Mouse (Mus musculus) spleen, postnatal 36 days (tissue): ENCODE results near the gene Mapk8ip3.

Experiments
- DNase-seq, 2 experiments: peaks; one replicate each; pipeline ENCODE4 v3.0.0; 2022; ENCODE audit warnings: low spot score in 2 of 2, mixed read lengths in 1 of 2

Mapk8ip3 gene

DNA sequence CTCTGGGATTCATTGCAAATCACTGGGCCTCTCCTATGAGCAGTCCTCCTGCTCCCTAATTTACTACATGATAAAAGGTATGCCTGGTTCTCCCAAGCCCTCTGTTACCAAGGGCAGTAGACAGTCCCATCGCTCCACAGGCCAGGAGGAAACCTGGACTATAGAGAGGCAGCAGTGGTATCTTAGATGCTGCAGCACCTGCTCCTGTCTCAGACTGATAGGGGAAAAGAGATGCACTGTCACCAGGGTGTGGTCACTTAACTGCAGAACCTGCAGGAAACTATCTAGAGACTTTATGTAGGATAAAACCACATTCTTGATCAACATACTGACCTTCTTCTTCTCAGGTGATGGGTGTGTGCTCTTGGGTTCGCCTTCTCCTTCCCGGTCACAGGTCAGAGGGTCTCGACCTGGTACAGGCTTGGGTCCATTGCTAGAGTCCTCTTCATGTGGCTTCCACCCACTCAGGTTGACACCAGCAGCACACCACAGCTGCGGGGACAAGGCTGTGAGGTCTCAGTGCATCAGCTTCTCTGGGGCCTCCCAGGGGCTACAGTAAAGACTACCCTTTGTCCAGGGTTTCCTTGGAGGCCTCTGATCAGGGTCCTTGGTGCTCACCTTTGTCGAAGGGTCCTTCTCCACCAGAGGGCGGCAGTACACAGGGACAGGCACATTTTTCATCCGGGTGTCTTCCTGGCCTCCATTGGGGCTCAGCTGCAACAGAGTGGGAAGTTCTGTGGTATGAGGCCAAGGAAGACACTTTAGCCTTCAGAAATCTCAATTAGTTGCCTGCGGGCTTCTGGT is 33.9 kb downstream of the Mapk8ip3 start:
- peak; percentile 54 to 77 for DNase-seq

DNA sequence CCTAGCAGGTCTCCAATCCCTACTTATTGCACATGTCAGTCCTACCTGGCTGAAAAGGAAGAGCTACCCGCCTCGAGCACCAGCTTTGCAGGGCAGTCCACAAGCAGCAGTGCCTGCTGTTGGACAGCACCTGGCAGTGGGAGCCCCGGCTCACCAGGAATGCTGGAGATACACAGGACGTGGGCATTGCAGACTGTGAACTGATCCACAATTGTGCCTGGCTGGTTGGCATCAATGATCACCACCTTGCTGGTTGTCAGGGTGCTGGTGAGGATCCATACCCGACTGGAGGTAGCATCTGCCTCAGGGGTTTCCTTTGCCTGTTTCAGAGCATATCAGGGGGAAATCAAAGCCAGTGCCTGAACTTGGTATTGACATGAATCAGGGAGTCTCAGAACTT is 34.7 kb downstream of the Mapk8ip3 start:
- DNase-seq: no peak

- no peak for DNase-seq
Observed at GRCm38 (mm10) chr17:24900014-24900413, 36.8 kb downstream of the Mapk8ip3 start.

- no peak for DNase-seq
Observed at GRCm38 (mm10) chr17:24899153-24899552, 37.6 kb downstream of the Mapk8ip3 start.

GRCm38 (mm10) chr17:24898041-24898854 is 38.5 kb downstream of the Mapk8ip3 start:
- DNase-seq: no peak

DNA sequence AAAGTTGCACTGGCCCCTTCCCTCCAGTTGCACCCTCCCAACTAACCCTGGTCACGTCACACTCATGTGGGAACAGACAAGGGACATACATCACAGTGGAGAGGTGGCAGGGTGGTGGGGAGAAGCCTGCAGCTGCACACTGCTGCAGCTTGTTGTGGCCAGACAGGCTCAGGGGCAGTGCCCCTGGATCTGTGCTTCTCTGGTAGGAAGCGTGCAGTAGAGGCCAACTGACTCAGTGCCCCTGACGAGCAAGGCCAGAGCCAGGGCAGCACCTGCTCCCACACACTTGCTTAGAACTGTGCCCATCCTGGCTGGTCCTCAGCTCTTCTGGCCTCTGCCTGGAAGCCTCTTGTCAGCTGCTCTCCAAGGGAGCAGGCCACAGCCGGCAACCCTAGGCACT is 39.2 kb downstream of the Mapk8ip3 start:
- DNase-seq: no peak

GRCm38 (mm10) chr17:24896993-24897269 is 39.8 kb downstream of the Mapk8ip3 start:
- DNase-seq: no peak

DNA sequence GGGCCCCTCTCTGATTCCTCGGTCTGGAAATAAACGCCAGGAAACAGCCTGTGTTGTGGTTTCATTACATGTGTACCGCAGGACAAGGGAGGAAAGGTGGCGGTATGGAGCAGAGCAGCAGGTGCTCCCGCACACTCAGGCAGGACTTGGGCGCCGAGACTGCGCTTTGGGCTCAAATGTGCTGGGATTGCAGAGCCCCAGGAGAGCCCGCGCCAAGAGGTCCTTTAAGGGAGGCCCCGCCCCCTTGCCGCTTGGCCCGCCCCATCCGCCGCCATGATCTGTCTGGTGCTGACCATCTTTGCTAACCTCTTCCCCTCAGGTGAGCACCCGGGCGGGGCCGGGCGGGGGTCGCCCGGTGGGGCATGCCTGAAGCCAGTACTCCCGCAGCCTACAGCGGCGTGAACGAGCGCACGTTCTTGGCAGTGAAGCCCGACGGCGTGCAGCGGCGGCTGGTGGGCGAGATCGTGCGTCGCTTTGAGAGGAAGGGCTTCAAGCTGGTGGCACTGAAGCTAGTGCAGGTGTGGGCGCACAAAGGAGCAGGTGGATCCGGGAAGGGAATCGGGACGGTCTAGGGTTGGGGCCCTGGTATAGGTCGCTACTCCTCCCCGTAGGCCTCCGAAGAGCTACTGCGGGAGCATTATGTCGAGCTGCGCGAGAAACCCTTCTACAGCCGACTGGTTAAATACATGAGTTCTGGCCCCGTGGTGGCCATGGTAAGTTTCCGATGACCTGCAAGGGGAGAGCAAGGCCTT is 40.4 kb downstream of the Mapk8ip3 start, which contains the start of gene Nme3:
Gene Nme3 (plus strand): TSS at position 260 of the 752 bp plus-strand sequence.
- DNase-seq: peak; percentile 70 to 75

- no peak for DNase-seq
Observed at GRCm38 (mm10) chr17:24895571-24896240, 41.1 kb downstream of the Mapk8ip3 start.

GRCm38 (mm10) chr17:24894995-24895547 is 41.7 kb downstream of the Mapk8ip3 start, which contains the start of the genes Eme2 and Mrps34:
Gene Eme2 (minus strand): TSS chr17:24895087.
Gene Mrps34 (plus strand): TSS chr17:24895116.
- DNase-seq: peak; percentile 67 to 75

- no peak for DNase-seq
Observed at GRCm38 (mm10) chr17:24894061-24894994, 42.4 kb downstream of the Mapk8ip3 start.

DNA sequence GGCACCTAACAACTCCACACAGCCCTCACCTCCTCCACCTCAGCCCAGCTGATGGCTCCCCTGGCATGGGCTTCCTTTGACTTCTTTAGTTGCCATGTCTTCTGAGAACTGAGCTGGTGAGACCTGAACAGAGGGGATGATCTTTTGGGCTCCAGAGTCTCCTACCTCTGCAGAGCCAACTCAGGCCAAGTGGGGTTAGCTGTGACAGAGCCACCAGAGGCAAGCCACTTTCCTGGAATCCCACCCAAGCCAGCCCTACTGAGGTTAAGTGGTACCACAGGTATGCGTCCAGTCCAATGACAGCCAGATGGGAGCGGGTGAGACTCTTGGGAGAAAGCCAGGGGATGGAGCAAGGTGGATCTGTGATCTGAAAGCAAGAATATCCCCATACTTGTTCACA is 43.5 kb downstream of the Mapk8ip3 start:
- no peak for DNase-seq

GRCm38 (mm10) chr17:24892785-24893184 is 44.0 kb downstream of the Mapk8ip3 start:
- DNase-seq: no peak

GRCm38 (mm10) chr17:24891321-24891720 is 45.5 kb downstream of the Mapk8ip3 start:
- DNase-seq: no peak

GRCm38 (mm10) chr17:24890151-24891092 is 46.4 kb downstream of the Mapk8ip3 start:
- no peak for DNase-seq

GRCm38 (mm10) chr17:24888862-24889261 is 47.9 kb downstream of the Mapk8ip3 start:
- DNase-seq: no peak

DNA sequence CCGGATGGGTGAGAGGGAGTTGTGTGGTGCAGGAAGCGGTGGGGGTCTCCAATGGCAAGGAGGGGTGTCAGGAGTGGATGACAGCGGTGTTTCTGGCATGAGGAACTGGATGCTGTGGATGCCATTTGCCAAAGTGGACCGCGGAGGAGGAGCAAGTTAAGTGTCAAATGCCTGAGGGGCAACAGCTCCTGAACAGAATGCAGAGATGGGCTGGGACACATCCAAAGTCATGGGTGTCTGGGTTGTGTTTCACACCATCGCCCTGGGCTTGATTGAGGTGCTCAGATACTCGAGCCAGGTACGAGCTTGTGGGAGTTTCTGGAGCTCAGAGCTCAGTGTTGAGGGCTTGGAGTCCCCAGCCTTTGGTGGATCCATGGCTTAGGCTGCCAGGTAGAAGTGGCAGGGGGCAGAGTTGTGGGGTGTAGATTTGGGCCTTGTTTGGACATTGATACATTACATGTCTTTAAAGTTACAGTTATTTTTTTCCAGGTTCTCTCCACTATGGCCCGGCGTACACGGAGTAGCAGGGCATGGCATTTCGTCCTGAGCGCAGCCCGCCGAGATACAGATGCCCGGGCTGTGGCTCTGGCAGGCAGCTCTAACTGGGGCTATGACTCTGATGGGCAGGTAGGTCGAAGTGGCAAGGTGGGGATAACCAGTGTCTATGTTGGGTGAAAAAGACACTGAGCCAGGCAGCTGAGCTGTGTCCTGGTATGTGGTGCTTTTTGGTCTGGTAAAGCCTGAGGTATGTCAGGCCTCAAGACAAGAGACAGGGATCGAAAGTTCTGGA is 49.3 kb downstream of the Mapk8ip3 start:
- DNase-seq: no peak

DNA sequence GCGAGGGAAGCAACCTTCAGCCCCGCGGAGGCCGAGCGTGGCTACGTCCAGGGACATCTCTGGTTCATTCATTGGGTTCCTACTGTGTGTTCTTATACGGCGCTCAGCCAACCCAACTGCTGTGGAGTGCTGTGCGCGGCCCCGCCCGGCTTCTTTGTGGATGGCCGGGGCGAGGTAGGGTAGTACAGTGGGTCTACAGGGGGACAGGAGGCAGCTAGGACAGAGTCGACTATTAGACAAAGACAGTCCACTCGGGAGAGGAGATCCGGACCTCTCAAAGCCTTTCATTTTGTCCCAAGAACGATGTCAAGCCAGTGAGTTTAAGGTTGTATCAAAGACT is 49.9 kb downstream of the Mapk8ip3 start:
- DNase-seq: no peak
